Mouse (Mus musculus) cerebellum, adult 2 months (tissue): ENCODE data around the gene Osgep. TPM values are rescaled to one million over a fixed set of nuclear protein-coding genes. Genes with fewer than 3 reads are reported as not detected.
"Not testable (repeated sequence)": the region's sequence is repeated elsewhere in the genome, so short reads cannot be mapped to it uniquely, and the experiment has no call there.

Experiments used
- DNase-seq, 2 experiments: peaks; one replicate each; pipeline ENCODE4 v3.0.0; 2021
- H3K27ac ChIP-seq: fragments of 200-500 bp; 2 replicates; pipeline ENCODE4 v1.5.1; 2012; ENCODE audit warnings: low read length, control low read depth, inconsistent platforms; ENCODE audit not compliant: insufficient read depth
- H3K27me3 ChIP-seq: fragments of 200-500 bp; 2 replicates; pipeline ENCODE4 v1.6.1; 2012; ENCODE audit warnings: inconsistent platforms, mild to moderate bottlenecking, low read length, moderate library complexity; ENCODE audit not compliant: control insufficient read depth, insufficient read depth
- H3K4me1 ChIP-seq: fragments of 200-500 bp; 2 replicates; pipeline ENCODE4 v1.6.1; 2011; ENCODE audit warnings: low read length; ENCODE audit not compliant: control insufficient read depth, insufficient read depth
- H3K4me3 ChIP-seq: fragments of 200-500 bp; replicated peaks from 2 replicates; pipeline ENCODE3; 2011; ENCODE audit warnings: mild to moderate bottlenecking, low read depth, low read length, control low read depth; ENCODE audit not compliant: insufficient read depth
- CTCF ChIP-seq: fragments of 200-500 bp; IDR thresholded peaks from 2 replicates; pipeline ENCODE4 v1.5.1; 2011; ENCODE audit warnings: low read depth, mild to moderate bottlenecking, control low read depth, low read length, moderate library complexity, borderline replicate concordance; ENCODE audit not compliant: insufficient read depth
- POLR2A ChIP-seq: fragments of 200-500 bp; IDR thresholded peaks from 2 replicates; pipeline ENCODE4 v1.6.1; 2011; ENCODE audit warnings: low read length, control low read depth, borderline replicate concordance; ENCODE audit not compliant: insufficient read depth
- WGBS: fragments of 180-500 bp; shearing (Covaris S2); methylation state at CpG from one replicate; pipeline ENCODE4 v1.1.7; 2018; 5-methylcytosine and 5-hydroxymethylcytosine counted together
- polyA plus RNA-seq: library from polyadenylated mRNA; depleted of rRNA; stranded (reverse); fragments of >200 nt; gene quantifications from 2 replicates; pipeline ENCODE4 v1.2.3, GENCODE M21; 2012

Osgep gene
- polyA plus RNA-seq, 1 experiment, result 65.1 TPM

- Histone ChIP-seq H3K27ac (no peak overlapping the region), H3K4me3 (no peak overlapping the region), H3K27me3 (no peaks in the 10 kb centered on the region), H3K4me1 (no peaks in the 10 kb centered on the region)
- DNase-seq, result no peak
- 70% methylated on average over 3 of the region's 3 CpGs for WGBS
- TF ChIP-seq CTCF, result no peak
- no peak for TF ChIP-seq POLR2A
Measured at GRCm38 (mm10) chr14:50911356-50911755, 13.3 kb downstream of the Osgep start.

GRCm38 (mm10) chr14:50908126-50908525, 16.6 kb downstream of the Osgep start:
- Histone ChIP-seq H3K4me3 (no peak overlapping the region), H3K27ac (no peak overlapping the region), H3K27me3 (no peaks in the 10 kb centered on the region), H3K4me1 (no peaks in the 10 kb centered on the region)
- 87% methylated on average over 4 of the region's 4 CpGs for WGBS
- TF ChIP-seq CTCF (no peak), POLR2A (no peak)
- DNase-seq, result no peak

- H3K4me1 ChIP-seq, DNase-seq, H3K27me3 ChIP-seq, H3K27ac ChIP-seq, H3K4me3 ChIP-seq: not testable (repeated sequence)
Measured at GRCm38 (mm10) chr14:50905327-50905726, 19.4 kb downstream of the Osgep start.

GRCm38 (mm10) chr14:50904828-50905129, 19.9 kb downstream of the Osgep start:
- no peak overlapping the region for H3K27ac ChIP-seq
- no peaks in the 10 kb centered on the region for H3K4me1 ChIP-seq
- 87% methylated on average over 4 of the region's 4 CpGs for WGBS
- no peak for TF ChIP-seq POLR2A
- no peak for TF ChIP-seq CTCF
- H3K4me3 ChIP-seq, result no peak overlapping the region
- no peaks in the 10 kb centered on the region for H3K27me3 ChIP-seq
- no peak for DNase-seq

- H3K4me3 ChIP-seq, result peak overlapping the region; percentile 62
- peak; percentile 71 to 77 for DNase-seq
- H3K27me3 ChIP-seq, result no peaks in the 10 kb centered on the region
- H3K27ac ChIP-seq, result peak overlapping the region; percentile 81
- WGBS, result 4% methylated on average over 26 of the region's 26 CpGs
- H3K4me1 ChIP-seq, result no peaks in the 10 kb centered on the region
- TF ChIP-seq POLR2A, result peak; percentile 70; the same call in 1 of the 2 replicates
- peak; percentile 74; the same call in 1 of the 2 replicates for TF ChIP-seq CTCF
Measured at GRCm38 (mm10) chr14:50903973-50904827, 20.5 kb downstream of the Osgep start.

GRCm38 (mm10) chr14:50897992-50898391, 26.7 kb downstream of the Osgep start:
- H3K4me1 ChIP-seq, result peaks cover 14% of the 10 kb centered on the region
- H3K27ac ChIP-seq, DNase-seq, H3K4me3 ChIP-seq, H3K27me3 ChIP-seq: not testable (repeated sequence)
- 97% methylated on average over 2 of the region's 2 CpGs for WGBS

GRCm38 (mm10) chr14:50897374-50897765, 27.3 kb downstream of the Osgep start, which contains the start of gene Klhl33:
Gene Klhl33 (minus strand): TSS chr14:50897507.
- peak within 1 kb of the TSS; percentile 97 for H3K27ac ChIP-seq
- H3K4me1 ChIP-seq, result peaks cover 20% of the 10 kb centered on the region
- no peaks in the 10 kb centered on the region for H3K27me3 ChIP-seq
- peak; percentile 68 to 69 for DNase-seq
- no peak for TF ChIP-seq CTCF
- TF ChIP-seq POLR2A, result peak; percentile 18; the same call in 1 of the 2 replicates
- H3K4me3 ChIP-seq, result peak within 1 kb of the TSS; percentile 76
- 8% methylated on average over 7 of the region's 7 CpGs for WGBS

- Histone ChIP-seq H3K4me1 (peaks cover 20% of the 10 kb centered on the region), H3K27ac (peak overlapping the region; percentile 97), H3K27me3 (no peaks in the 10 kb centered on the region), H3K4me3 (peak overlapping the region; percentile 76)
- 6% methylated on average over 23 of the region's 23 CpGs for WGBS
- TF ChIP-seq CTCF, result no peak
- peak; percentile 47; the same call in 1 of the 2 replicates for TF ChIP-seq POLR2A
- peak; percentile 71 to 82 for DNase-seq
Measured at GRCm38 (mm10) chr14:50896747-50897373, 27.8 kb downstream of the Osgep start.
